Mouse (Mus musculus) embryo, embryonic 11.5 days (tissue): Measurements from ENCODE around the gene Commd1.

ENCODE experiments used
- DNase-seq: peaks from one replicate; pipeline ENCODE4 v3.0.0-alpha.2; 2012; ENCODE audit warnings: low read depth, low spot score

Commd1 gene

DNA sequence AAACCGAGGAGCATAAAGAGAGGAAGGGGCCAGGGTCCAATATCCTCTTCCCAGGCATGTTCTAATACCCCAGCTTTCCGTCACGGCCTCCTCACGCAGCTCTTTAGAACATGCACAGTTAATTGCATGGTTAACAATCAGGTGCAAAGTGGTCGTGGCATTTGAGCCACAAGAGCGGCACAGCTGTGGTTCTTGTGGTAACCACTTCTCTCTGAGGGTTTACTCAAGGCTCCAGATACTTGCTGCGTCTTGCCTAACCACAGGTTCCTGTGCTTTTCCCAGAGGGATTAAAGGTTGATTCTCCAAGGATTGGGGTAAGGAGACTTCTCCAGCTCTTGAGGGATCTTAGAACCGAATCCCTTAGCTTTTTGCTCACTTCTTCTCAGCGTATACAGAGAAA, 90.9 kb downstream of the Commd1 start:
- no peak for DNase-seq

DNA sequence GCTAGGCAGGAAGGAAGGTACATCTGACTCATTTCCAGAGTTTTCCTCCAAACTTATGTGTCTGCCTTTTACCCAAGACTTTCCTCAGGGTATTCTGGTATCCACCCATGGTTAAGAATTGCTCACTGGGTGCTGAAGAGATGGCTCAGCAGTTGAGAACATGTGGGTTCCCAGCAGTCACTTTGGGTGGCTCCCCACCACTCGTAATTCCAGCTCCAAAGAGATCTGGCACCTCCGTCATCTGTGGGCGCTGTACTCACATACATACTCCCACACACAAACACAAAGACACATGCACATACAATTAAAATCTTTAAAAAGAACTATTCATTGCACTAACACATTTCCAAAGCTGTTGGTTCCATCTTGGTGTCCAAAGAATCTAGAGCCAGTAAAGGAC, 93.0 kb downstream of the Commd1 start:
- no peak for DNase-seq

DNA sequence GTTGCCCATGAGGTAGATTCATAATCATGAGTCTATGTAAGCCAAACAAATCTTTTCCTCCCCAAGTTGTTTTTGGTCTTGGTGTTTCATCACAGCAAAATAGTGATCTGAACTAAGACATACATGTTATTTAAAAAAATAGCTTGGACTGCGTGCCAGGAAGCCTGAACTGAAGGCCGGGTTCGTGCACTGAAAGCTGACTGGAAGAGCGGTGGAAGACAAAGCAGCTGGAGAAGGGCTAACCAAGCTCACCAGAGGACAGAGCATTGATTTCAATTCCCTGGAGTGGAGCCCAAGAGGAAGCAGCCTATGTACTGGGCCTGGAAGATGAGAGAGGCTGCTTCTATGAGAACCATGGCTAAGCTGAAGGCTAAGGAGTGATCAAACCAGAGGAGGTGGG, 95.2 kb downstream of the Commd1 start:
- no peak for DNase-seq

DNA sequence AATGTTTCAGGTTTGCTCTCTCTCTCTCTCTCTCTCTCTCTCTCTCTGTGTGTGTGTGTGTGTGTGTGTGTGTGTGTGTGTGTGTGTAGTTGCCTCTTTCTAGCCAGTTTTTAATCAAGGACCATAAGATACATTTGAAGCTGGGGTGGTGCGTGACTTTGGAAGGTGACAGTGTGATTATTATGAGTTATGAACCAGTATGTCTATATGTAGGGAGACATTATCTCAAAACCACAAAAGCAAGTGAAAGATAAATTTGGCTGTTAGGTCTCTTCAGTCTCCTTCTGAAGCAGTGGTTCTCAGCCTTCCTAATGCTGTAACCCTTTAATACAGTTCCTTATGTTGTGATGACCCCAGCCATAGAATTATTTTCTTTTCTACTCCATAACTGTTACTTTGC, 96.8 kb downstream of the Commd1 start:
- no peak for DNase-seq

DNA sequence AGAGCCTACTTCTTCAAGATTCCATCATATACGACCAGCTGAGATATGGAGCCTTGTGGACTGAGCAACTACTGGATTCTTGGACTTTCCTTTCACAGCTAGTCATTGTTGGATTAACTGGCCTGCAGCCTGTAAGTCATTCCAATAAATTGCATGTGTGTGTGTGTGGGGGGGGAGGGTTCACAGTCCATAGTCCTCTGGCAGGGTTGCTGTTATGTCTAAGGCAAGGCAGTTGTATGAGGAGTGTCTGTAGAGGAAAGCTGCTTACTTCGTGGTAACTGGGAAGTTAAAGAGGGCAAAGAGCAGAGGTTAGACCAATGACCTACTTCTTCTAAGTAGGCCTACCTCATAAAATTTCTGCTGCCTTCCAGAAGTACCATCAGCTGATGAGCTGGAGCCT, 98.5 kb downstream of the Commd1 start:
- DNase-seq: no peak

DNA sequence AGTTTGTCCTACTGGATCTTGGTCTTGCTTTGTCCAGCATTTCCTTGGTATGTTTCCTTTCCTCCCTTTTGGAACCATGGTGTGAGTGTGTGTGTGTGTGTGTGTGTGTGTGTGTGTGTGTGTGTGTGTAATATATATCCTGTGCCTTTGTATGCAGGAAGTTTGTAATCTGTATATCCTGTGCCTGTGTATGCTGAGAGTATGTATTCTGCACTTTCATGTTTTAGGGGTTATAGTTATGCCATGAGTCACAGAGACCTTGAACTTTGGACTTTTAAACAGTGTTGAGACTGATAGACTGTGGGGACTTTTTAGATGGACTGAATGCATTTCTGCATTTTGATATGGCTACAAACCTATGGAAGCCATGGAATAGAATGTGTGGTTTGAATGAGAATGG, 99.3 kb downstream of the Commd1 start:
- DNase-seq: no peak

DNA sequence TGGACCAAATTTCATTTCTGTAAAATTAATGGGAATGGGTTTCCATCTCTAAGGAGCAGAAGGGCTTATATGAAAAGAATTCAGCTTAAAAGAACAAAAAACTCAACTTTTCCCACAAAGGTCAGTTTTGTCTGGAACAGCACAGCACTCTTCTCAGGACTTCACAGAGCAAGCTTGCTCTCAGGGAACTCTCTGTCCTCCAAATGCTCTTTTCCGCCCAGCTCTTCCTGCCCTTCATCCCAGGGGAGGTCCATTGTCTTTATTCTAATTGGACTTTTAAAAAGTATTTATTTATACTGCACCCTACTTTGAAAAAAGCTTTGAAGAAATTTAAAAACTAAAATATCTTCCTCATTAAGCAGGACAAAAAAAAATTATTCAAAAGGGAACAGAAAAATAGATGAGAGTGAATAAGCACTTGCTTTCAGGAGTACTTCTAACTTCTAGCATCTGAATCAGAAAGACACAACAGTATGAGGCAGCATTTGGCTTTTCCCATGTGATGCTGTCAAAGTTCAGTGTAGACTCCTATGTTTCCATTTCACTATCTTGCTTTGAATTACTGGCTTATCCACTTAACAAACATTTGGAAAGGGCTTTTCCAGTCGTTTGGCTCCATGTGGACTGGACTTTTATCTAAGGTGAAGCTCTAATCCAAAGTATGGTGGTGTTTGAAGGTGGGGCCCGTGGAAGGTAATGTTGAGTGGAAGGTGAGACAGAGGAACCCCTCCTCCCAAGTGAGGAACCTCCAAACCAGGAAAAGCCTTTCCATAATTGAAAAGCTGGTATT, 101.6 kb downstream of the Commd1 start:
- no peak for DNase-seq

DNA sequence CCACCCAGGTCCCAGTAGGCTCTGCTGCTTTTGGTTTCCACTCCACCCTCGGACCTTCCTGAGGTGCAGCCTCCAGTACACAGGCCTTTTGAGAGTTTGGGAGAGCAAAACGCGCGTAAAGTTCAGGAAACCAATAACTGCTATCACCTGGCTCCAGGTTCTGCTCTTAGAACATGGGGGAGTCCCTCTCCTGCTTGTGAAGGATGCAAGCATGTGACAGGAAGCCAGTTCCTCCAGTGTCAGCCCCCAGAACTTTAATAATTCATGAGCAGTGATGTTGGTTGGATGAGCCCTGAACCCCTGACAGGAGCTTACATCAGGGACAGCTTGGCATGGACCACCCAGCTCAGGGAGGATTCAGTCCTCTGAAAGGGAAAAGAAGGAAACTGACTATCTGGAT, 102.5 kb downstream of the Commd1 start:
- no peak for DNase-seq

DNA sequence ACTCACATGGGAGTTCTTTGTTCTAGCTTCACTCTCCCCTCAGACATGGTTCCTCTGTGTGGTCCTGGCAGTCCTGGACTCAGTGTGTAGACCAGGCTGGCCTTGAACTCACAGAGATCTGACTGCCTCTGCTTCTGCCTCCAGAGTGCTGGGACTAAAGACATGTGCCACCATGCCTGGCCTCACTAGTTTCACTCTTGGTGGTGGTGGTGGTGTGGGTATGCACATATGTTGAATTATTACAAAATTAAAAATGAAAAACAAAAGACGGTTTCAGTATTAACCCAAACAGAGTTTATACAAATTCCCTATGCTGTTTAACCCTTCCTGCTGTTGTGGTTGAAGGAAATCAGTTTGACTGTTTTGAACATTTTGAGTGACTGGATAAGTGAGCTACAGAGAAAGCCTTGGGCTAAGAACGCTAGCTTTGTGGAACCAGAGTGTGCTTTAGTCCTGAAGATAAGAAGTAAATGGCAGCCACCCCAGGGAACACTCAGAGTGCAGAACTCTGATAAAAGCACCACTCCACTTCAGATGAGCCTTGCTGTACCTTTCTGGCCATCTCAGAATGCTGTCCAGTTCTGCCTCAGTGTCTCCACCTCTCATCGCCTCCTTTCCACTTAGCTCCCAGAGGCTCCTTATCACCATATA, 105.4 kb downstream of the Commd1 start:
- DNase-seq: no peak

DNA sequence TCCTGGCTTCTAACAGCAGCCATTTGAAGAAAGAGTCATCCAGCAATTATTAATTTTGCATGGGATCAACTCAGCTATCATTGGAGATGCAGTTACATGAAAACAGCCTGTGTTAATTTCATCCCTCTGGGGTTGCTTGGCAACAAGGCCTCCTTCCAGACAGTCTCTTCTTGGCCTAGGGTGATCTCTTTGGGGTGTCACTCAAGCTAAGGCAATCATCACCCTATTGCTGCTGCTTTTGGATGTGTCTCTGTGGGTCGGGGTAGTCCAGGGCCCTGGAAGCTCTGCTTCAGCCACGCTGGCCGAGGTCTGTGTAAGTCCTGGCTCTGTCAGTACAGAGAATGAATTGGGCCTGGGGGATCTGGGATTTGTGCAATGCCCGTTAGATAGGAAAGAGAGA, 106.9 kb downstream of the Commd1 start:
- DNase-seq: no peak

DNA sequence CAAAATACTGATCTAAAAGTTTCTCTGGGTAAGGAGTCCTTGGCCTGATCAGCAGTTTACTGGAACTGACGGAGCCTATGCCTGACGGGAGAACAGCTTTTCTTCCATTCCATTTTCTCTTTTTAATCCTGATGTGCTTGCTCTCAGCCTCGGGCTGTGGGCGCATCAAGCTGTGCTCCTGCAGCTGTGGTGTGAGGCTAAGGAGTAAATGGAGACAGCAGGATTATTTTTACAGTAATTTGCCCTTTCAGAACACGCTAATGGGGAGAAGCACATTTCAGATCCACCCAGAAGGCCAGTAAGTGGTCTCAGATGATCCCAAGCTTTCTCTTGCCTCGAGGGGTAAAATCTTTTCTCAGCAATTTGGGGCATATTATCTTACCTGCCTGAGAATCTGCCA, 107.4 kb downstream of the Commd1 start:
- DNase-seq: no peak

DNA sequence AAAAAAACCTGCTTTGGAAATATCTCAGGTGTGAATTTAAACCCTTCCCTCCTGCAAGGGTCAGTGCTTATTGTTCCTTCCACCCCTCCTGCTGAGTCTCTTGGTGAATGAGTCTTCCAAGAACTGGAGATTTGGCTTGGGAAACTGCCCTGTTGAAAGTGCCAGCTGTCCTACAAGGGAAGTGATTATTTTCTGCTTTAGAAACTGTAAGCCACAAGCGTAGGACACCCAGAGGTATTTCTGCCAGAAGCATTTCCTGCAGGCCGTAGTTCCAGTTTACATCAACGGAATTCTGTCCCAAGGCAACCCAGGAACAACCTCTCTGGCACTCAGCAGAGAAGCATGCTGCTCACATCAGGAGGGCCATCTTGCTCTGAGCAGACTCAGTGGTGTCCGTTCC, 108.8 kb downstream of the Commd1 start:
- no peak for DNase-seq

DNA sequence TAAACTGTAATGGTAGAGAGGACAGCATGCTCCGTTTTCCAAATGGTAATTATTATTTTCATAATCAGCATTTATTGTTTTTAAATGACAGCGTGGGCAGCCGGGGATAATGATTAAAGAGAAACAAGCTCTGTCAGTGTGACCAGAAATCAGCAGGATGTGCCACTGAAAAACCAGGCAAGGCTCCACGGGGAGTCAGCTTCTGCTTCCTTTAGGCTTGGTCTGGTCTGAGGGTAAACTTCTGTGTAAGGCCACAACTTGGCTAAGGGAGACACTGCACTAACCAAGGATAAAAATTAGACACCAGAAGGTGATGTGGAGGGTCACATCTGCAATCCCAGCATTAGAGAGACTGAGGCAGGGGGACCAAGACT, 109.9 kb downstream of the Commd1 start:
- DNase-seq: no peak

DNA sequence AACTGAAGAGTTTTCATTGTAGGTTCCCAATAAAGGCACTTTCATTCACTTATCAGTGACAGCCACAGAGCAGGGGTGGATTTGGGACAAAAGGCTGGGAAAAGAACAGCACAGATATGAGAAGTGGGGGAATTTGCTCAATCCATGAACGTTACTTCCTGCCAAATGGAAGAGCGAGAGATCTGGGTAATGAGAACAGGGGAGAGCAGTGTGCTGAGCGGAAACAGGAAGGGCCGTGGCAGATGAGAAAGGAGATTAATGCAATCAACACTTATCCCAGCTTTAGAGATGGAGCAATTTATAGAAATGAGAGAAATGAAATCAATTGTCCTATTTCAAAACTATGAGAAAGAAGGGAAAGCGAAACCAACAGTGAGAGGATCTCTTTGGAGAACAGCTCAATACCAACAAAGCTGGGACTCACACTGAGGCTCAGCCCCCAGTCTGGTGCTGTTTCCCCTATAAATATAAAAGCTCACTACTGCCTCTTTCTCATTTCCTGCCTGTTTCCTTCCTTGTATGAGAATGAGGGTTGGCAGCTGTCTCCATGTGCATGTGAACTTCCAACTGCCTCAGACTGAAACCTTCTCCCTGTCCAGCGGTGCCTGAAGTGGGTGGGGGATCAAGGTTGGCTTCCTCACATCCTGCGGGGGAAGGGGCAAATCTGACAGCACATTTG, 110.4 kb downstream of the Commd1 start:
- no peak for DNase-seq

DNA sequence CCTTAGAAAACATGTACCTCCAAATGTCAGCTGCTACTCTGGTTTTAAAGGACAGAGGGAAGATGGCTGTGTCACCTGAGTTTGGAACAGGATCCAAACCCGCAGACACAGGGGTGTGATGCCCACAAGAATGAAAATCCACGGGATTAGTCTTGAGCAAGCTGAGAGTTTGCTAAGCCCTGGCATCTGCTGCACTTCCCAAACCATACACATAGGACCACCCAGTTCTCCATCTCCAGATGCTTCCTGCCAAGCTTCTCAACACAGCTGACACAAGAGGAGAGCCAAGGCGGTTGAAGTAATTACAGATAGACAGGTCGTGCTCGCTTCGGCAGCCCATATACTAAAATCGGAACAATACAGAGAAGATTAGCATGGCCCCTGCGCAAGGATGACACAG, 113.6 kb downstream of the Commd1 start:
- no peak for DNase-seq

DNA sequence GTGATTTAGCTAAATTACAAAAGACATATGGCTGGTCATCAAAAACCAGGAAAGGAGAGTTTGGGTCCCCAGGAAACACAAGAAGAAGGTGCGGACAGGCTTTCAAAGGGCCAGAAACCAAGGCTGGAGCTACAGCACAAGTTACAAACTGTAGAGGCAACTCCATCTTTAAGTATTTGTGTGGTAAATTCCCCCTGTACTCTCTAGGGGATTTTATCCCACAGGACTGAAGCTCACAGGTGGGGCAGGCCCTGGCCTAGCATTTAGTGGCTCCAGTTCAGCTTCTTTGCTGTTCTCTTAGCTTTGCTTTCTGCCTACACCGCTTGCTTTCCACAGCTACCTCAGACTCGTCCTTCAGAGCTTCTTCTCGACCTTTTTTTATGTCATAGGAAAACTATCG, 114.5 kb downstream of the Commd1 start:
- DNase-seq: no peak

DNA sequence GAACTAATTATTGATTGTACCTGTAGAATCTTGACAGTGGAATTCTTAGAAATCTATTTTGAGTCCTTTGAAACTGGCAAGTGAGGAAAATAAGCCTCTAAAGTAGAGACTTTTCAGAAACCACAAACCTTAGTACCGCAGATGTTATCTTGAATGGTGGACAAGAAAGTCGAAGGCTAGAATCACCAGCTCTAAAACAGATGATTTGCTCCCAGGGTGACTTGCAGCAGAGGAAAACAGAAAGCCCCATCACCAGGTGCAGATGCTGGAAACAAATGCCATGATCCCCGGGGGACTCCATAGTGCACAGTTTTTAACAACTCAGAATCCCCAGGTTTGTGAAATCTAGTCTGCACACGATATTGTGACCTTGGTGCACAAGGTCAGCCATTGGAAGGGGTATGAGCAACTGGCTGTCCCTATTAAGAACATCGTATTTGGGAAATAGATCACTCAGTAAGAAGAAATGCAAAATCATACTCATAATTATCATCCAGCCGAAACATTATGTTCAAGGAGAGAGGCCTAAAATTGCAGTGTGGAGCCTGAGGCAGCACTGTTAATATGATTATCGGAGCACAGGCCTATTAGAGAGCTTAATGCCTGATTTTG, 116.4 kb downstream of the Commd1 start:
- DNase-seq: no peak

DNA sequence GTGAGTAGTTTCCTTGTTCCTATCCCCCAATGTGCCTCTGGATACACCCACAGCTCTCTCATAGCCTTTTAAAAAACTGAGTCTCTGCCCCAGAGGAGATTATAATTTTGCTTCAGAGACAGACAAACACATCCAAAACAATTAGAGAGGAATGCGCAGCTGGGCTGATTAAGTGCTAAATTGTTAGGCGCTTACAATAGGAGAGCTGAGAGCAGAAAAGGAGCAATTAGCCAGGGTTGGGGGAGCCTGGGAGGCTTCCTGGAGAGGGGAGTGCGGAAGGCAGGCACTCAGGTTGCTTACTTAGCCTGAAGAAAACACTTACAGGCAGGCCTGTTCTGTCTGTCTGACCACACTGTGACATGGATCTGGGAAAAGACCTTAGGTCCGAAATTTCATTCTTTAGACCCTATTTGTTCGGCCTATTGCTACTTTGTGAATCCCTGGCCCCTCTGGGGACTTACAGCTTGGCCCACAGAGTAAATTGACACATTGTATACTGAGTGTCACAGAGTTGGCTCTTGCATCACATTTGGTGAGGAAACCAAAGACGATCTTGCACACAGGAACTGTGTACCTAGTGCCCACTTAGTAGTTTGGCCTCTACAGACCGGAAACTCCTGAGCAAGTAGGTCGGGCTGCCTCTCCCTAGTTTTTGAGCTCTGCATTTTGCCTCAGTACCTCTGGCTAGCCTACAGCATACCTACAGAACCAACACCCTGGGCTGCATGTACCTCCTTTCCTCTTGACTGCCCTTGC, 117.7 kb downstream of the Commd1 start:
- DNase-seq: no peak

DNA sequence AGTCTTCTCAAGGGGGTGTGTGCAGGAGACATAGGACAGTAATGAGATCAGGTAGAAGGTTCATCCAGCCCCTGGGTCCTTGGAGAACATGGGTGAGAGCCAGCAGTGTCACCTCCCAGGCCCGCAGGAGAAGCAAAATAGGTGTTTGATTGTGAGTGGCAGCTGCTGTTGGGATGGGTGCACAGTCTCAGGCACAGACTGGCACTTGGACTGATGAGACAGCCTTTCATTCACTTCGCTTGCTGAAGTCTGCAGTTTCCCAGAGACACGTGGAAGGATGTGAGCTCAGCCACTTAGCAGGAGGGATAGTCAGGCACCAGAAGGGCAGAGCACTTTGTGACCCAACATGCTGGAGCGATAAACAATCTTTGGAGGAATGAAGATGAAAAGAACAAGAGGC, 118.6 kb downstream of the Commd1 start:
- no peak for DNase-seq

DNA sequence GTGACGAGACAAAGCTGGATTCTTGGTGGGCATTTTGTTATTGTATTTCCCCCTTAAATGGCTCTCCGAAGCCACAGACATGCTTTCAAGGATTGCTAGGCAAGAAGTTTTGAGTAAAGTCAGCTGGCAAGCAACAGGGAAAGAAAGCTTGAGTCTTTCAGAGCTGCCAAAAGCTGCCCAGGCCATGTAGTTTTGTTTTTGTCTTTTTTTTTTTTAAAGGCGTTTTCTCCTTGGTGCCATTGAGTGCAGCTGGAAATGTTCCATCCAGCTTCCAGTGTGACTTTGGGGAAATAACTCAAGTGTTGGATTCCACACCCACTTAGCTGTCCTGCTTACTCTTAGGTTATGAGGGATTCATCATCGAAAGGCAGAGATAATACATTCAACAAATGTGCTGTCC, 120.9 kb downstream of the Commd1 start:
- DNase-seq: no peak

DNA sequence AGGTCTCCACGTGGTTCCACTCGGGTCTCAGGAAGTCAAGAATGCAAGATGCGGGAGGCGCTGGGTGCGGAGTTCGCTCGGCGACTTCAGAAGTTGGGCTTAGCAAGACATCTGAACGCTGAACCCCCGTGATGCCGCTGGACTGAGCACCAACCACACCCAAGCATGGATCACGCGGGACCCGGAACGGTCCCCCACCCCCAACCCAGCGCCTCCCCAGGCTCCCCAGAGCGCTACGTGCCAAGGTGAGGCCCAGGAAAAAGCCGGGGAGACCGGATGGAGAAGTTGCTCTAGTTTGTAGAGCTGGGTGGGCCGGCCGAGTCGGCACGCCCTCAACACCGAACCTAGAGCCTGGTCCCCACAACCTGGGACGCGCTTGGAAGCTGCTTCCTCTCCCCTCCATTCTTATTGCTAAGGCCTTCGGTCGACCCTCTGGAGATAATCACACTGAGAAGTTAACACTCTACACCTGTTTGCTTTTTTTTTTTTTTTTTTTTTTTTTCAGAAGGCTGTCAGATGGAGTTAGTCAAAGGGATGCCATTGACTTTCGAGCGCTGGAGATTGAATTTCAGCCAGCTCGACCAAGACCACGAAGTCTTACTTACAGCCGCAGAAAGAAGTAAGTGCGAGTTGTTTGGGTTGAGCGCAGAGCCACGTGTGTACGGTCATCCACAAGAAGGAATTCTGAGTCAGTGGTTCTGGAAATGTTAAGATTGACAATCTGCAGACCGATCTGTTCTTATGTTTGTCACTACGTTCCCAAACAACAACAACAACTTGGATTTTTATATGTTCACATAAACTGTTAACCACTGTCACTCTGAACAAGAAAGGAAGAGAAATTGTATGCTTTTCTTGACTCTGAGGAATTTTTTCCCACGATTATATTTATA, 121.6 kb downstream of the Commd1 start, which contains the start of gene B3gnt2:
Gene B3gnt2 (minus strand): TSS at position 627 of the 893 bp plus-strand sequence.
- DNase-seq: no peak
